Mouse (Mus musculus): ENCODE measurements around the gene Plxnc1. TPM values are rescaled to one million over a fixed set of nuclear protein-coding genes. Genes with fewer than 3 reads are reported as not detected.

The Plxnc1 gene
- total RNA-seq, 2 experiments from 2014 or later, result 2.0 to 3.0 TPM

GRCm38 (mm10) chr10:94827890-94828733 lies 116.5 kb downstream of the Plxnc1 start:
- intact Hi-C loops (cut with DNase I), result no loop called here

DNA sequence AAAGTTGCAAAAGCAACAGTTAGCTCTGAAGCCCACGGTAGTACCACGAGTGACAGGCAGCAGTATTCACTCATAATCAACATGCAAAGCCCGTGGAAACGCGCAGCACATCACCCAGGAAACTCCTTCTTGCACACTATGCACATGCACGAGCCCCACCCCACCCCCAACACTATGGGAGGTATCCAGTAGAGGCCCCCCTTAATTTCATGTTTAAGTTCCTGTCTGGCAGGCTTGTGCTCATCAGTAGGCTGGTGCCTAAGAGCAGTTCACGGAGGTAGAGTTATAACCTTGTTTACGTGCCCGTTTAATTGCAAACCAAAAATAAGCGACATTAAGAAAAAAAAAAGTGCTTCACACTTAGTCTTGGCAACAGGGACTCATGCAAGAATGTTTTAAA lies 117.3 kb downstream of the Plxnc1 start:
- intact Hi-C loops (cut with DNase I), result no loop called here
- no peak for DNase-seq

More at GRCm38 (mm10) chr10:94827890-94828733, 116.5 kb downstream of the Plxnc1 start:
- DNase-seq, result no peak

DNA sequence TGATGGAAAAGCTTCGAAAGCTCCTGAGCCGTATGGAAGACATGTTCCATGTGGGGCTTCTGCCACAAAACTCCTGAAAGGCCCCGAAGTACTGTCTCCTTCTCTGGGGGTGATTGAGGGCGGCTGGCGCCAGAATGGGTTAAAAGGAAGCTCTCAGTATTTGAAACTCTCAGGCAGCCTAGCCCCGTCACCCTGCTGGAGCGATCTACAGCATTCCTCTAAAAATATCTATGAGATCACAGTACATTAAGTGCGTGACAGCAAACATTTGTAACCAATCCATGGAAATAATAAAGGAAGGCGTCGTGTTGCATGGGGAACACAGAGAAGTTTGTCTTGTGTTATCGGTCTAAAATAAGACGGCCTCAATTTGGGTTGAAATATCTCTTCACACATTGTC lies 118.2 kb downstream of the Plxnc1 start:
- intact Hi-C loops (cut with DNase I), result no loop called here
- no peak for DNase-seq

DNA sequence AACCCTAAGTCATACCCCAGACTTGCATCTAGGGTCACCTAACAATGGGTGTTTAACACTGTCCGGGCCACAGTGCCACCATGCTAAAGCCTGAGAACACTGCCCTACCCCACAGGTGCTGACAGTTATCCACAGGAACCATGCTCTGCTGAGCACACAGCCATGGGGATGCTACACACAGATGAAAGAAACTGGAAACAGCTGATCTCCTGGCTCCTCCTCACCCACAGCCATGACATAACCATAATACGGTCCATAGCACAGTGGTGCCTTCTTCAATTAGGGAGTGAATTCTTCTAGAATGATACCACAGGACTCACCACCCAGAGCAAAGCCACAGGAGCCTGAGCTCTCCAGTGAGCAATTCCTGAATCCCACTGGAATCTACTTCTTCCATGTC lies 118.7 kb downstream of the Plxnc1 start:
- DNase-seq, result no peak
- intact Hi-C loops (cut with DNase I), result no loop called here

DNA sequence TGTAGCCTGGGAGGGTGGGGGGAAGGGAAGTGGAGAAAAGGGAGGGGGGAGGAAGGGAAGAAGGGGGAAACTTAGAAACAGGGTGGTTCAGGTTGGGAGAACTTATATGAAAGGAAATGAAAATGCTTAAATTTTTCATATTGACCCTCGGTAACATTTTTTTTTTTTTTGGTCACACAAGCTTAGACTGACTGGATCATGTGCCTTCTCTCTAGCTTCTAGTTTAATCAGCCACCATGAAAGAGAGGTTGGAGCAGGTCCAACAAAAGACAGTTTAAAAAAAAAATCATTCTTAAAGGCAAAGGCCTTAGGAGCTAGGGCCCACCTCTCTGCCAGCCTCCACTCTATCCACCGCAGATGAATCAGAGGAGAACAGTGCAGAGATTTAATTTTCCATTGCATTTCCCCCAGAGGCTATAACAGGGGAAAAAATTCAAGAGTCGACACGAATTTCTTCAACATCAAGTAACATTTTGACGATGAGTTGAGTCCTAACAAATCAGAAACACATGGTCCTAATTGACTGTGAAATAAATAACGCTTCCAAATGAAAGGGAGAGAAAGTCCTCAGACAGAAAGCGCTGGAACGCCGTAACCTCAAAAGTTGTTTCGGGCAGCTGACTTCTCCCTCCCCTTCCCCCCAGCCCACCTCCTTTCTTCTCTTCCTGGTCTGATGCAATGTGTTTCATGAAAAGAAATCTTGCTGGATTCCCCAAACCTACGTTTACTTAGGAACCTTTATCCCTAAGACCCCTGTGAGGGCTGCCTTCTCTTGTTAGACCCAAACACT lies 120.5 kb downstream of the Plxnc1 start:
- no peak for DNase-seq
- intact Hi-C loops (cut with DNase I), result no loop called here

DNA sequence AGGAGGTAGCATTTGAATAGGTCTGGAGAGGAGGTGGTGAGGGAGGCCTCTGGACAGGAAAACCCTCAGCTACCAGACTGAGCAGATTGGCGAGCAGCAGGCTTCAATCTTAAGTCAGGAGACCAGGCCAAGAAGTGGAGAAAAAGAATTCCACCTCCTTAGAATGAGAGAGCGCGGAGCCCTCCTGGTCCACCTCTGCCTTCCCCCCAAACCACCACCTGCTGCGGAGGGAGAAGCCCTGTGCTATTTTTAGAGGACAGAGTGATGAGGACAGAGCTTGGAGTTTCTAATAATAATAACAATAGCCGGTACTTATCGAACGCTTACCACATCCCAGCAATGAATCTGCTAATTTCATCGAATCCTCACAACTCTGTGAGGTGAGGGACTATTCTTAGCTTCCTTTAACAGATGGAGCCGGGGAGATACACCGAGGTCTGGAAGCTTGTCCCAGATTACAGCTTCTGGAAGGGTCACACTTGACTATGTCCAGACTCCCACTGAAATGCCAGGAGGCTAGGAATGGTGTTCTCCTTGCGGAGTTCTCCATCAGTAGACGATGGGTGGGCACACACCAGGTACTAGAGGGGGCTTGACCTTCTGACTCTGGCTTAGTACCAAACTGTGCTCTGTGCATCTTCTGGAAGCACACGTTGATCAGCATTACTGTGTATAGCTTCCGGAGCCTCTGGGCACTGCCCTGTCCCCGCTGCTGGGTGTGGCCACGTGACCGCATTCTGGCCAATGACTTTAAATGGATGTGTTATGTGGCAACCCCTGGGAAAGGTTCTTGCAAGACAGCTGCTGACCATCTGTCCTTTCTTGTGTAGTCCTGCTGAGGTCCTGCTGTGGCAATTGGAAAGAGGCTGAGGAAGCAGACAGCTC lies 125.6 kb downstream of the Plxnc1 start:
- no peak for DNase-seq
- intact Hi-C loops (cut with DNase I), result no loop called here

- intact Hi-C loops (cut with DNase I), result no loop called here
- DNase-seq, result no peak
These were observed 126.5 kb downstream of the Plxnc1 start for GRCm38 (mm10) chr10:94818127-94818526.

GRCm38 (mm10) chr10:94811907-94812851 lies 132.5 kb downstream of the Plxnc1 start:
- DNase-seq, result no peak
- intact Hi-C loops (cut with DNase I), result no loop called here

DNA sequence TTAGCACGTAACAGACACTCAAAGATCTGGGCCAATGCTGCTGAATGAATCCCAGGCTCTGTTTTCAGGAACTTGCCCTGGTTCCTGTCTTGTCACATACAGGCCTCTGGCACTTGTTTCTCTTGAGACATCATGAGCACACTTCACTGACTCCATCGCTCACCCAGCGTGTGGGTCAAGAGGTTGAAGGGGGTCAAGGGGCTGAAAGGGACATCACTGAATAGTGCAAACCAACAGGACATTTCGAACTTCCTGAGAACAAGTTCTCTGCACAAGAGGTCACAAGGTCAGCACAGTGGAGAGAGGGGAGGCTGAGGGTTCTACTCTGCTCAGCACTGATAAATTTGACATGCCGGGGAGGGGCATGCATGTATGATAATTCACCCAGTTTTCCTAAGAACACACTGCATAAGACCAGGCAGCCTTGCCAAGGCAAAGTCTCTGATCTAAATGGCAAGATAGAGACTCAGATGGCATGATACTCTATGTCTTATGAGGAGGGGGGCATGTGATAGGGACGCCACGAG lies 134.6 kb downstream of the Plxnc1 start:
- intact Hi-C loops (cut with DNase I), result no loop called here

DNA sequence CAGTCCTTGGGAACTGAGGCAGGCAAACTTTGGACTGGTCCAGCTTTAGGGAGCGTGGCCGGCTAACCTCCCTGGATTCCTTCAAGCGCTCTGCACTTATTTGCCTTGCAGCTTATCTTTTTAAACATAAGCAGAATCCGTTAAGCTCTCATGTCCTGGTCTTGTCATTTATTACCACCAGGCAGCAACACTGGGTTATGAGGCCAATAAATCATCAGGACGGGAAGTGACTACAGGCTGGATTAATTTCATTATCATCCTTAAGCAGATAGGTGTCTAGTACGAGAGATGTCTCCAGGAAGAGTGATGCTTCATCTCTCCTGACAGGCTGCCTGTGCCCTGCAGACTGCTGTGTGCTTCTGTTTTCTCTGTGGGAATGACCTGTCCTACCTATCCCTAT lies 136.4 kb downstream of the Plxnc1 start:
- DNase-seq, result no peak
- intact Hi-C loops (cut with DNase I), result no loop called here

More for the DNA sequence above, 134.6 kb downstream of the Plxnc1 start:
- no peak for DNase-seq

DNA sequence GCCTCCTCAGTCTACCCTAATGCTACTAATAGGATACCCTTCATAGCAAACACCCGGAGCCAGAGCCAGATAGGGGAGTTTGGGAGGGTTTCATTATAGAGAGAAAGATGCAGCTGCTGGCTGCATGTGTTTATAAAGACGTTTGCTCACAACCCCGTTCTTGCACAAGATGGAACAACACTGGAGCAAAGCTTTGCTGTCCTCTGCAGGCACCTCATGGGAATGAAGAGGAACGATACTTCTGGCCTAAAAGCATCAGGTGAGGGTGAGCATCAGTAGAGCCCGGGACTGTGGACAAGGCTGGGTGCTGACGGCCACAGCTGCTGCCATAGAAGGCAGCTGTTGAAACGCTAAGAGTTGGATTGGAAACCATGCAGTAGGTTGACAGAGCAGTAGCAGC lies 137.3 kb downstream of the Plxnc1 start:
- intact Hi-C loops (cut with DNase I), result no loop called here
- DNase-seq, result no peak

DNA sequence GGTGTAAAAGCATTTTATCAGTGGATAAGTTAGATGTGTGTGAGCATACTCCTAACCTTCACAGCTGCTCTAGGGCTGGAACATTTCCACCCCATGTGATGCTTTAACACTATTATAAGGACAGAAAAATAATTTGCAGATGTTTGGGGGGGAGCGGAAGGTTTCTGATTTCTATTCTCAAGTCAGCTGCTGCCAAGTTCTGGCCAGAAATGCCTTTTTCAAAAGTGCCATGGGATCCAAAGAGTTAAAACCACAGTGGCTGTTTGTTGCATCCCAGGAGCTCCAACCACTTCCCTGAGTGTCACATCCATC lies 139.8 kb downstream of the Plxnc1 start:
- intact Hi-C loops (cut with DNase I), result loop anchor here (5.0 kb wide), 1 partner anchor 183 kb away; no protein-coding TSS in a partner anchor
- DNase-seq, result no peak

- peak in 1 of 2 experiments; percentile 37 for DNase-seq
- intact Hi-C loops (cut with DNase I), result loop anchor here (5.0 kb wide), 1 partner anchor 182 kb away; no protein-coding TSS in a partner anchor
These were observed 140.4 kb downstream of the Plxnc1 start for GRCm38 (mm10) chr10:94804029-94804908.

DNA sequence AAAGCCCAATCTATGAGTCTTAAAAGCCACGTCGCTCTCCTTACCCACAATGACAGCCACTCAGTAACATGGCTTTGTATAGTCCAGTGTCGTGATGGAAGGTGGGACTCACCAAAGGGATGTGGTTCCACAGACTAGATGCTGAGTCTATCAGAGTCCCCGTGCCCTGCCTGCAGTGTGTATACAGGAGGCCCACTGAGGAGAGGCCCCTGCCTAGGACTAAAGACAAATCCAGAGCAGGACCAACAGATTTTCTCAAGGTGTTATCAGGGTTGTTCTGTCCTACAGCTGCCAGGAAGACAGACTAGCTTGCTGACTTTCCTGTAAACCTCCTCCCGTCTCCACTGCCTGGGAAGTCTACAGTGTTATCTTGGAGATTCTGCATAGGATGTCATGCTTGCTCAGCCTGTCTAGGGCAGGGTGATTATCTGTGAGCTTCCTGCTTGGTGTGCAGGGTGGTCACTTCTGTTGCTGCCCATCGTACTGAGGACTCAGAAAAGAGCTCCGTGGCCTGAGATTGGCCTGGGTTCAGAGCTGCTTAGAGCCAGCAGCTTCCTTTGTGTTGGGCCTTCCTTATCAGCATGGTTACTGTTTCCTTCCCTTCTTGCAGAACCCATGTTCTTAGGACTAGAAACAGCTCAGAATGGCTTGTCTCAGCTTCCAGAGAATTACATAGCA lies 143.8 kb downstream of the Plxnc1 start:
- intact Hi-C loops (cut with DNase I), result loop anchor here (5.0 kb wide), 1 partner anchor 179 kb away; no protein-coding TSS in a partner anchor
- no peak for DNase-seq

GRCm38 (mm10) chr10:94799485-94800239 lies 145.0 kb downstream of the Plxnc1 start:
- DNase-seq, result no peak
- intact Hi-C loops (cut with DNase I), result loop anchor here (5.0 kb wide), 1 partner anchor 177 kb away; no protein-coding TSS in a partner anchor

DNA sequence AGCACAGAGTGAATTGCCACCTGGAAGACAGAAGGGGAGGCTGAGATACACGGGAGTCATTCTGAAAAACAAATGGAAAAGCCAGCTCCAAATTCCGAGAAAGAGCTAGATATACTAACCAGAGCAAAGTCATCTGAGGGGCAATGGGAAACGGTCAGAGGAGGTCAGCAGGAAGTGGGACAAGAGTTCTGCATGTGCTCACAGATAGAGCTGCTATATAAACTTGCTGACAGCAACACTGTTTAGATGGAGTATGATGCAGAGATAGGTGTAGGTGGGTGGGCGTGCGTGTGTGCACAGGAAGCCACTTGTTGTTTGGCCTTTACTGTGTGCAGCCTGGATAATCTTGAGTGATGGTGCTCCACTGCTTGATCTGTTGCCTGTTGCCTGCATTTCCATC lies 146.5 kb downstream of the Plxnc1 start:
- intact Hi-C loops (cut with DNase I), result no loop called here
- DNase-seq, result no peak

GRCm38 (mm10) chr10:94794666-94795244 lies 149.9 kb downstream of the Plxnc1 start:
- intact Hi-C loops (cut with DNase I), result no loop called here
- no peak for DNase-seq
